Mouse (Mus musculus): ENCODE results near the gene Uba6. TPM values are rescaled to one million over a fixed set of nuclear protein-coding genes. Genes with fewer than 3 reads are reported as not detected.
A peak's percentile ranks its signal among the peaks of the same experiment; 100 is the strongest.

The Uba6 gene
- polyA plus RNA-seq (2015; fragmentation: Nextera tagmentation; extraction: Ambion mirVana): 13.0 and 15.4 TPM in 2 replicates

DNA sequence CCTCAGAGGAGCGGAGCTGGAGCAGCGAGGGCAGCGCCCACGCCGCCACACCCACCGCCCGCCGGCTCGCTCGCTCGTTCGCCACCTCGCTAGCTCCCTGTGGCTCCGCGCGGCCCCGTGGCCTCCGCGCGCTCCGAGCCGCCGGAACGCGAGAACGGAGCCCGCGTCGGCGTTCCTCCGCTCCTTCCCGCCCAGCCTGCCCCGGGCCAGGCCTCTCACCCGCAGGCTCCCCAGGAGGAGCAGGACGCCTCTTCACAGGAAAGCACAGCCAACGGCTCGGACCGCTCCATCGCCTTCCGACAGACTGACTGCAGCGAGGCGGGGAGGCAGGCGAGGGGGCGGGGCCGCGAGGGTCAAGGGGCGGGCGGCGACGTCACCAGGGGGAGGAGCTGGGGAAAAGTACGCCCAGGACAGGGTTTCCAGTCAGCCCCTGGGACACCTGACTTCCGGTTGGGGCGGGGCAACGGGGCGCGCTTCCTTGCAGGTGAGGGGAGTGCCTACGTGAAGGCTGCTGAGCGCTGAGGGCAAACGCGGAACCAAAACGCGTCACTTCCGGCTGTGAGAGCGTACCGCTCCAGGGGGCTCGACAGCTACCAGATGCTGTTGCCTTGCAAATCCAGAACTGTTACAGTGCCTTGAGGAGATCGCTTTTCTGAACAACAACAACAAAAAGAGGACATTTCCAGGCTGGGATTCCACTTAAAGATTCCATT, at the start of gene Uba6:
Gene Uba6, minus strand, starts transcription at position 355 of the 713 bp plus-strand sequence.
- Histone ChIP-seq H3K4me2 (peak within 1 kb of the TSS; percentile 78), H3K9ac (peak within 1 kb of the TSS; percentile 85), H3K27ac (peak within 1 kb of the TSS; percentile 97), H3K4me3 (peak within 1 kb of the TSS; percentile 83), H3K27me3 (no peaks in the 10 kb centered on the region), H3K9me3 (no peaks in the 10 kb centered on the region), H3K4me1 (no peaks in the 10 kb centered on the region; the same call in 1 of the 2 replicates), H3K36me3 (peaks cover 10% of the 10 kb centered on the region)
- peak; percentile 99 for ATAC-seq (ENCODE audit: insufficient number of reproducible peaks, insufficient read depth, low FRiP score, low TSS enrichment, low read depth)
- WGBS: under 1% methylated on average over 67 of the region's 67 CpGs

DNA sequence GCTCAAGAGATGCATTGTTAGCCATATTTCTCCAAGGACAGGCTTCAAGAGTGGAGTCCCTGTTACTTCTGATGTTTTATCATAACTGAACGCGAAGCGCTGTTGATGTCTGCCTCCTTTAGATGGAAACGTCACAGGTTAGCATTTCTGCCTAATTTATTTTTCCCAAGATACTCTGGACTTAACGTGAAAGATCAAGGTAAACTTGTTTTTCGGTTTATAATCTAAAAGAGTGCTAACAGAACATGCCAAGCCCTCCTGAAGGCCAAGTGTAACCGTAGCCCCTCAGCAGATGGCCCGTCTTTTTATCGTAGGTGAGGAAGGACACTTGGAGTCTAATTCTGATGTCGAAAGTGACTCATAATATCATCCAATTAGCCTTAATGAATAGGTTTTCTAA, 25.2 kb upstream of the Uba6 start, which contains the start of gene Gnrhr:
Gene Gnrhr, minus strand, starts transcription at position 101 of the 400 bp plus-strand sequence.
- no peaks in the 10 kb centered on the region for H3K9me3 ChIP-seq
- WGBS: 89% methylated on average over 10 of the region's 10 CpGs
- ATAC-seq (ENCODE audit: insufficient number of reproducible peaks, insufficient read depth, low FRiP score, low TSS enrichment, low read depth): no peak
- no peaks in the 10 kb centered on the region for H3K4me1 ChIP-seq
- no peak within 1 kb of the TSS for H3K27ac ChIP-seq
- H3K27me3 ChIP-seq: no peaks in the 10 kb centered on the region
- no peak within 1 kb of the TSS for H3K4me2 ChIP-seq
- no peaks in the 10 kb centered on the region for H3K36me3 ChIP-seq
- H3K4me3 ChIP-seq: no peak within 1 kb of the TSS
- H3K9ac ChIP-seq: no peak within 1 kb of the TSS

DNA sequence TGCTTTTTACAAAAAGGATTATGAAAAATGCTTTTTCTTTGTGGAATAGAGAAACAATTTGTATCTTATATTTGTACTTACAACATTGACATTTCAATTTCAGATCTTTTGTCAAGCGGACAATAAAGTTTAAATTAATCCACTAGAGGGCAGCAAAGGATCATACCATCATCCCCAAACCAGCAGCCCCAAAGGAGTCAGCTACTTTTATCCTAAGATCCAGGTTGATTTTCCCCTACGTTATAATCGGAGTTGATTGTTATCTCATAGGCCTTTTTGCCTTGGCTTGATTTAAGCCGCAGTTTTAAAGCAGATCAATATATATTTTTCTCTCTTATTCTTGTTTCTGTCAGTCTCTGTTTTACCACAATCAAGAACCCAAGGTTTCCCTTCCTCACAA, 18.8 kb upstream of the Uba6 start:
- H3K27ac ChIP-seq: no peak overlapping the region
- WGBS: 10% methylated on average over 4 of the region's 4 CpGs
- no peaks in the 10 kb centered on the region for H3K27me3 ChIP-seq
- H3K4me2 ChIP-seq: no peak overlapping the region
- H3K4me3 ChIP-seq: no peak overlapping the region
- no peak for ATAC-seq (ENCODE audit: insufficient number of reproducible peaks, insufficient read depth, low FRiP score, low TSS enrichment, low read depth)
- no peak overlapping the region for H3K9ac ChIP-seq
- no peaks in the 10 kb centered on the region for H3K36me3 ChIP-seq
- H3K4me1 ChIP-seq: no peaks in the 10 kb centered on the region
- no peaks in the 10 kb centered on the region for H3K9me3 ChIP-seq

DNA sequence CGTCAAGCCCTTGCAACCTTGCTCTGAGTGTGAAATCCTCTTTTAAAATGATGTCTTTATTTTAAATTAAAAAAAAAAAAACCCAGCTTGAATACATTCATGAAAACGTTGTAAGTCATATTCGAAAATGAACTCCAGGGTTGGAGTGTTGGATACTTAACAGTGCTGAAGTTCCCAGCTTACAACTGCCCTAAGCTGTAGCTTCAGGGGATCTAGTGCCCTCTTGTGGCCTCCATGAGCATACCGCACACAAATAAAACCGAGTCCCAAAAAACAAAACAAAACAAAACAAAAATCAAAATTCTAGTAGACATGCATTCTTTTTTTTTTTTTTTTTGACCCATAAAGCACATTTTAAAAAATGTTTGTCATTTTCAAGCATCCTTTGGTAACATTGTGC, 18.2 kb upstream of the Uba6 start:
- WGBS: 22% methylated on average over 5 of the region's 5 CpGs

DNA sequence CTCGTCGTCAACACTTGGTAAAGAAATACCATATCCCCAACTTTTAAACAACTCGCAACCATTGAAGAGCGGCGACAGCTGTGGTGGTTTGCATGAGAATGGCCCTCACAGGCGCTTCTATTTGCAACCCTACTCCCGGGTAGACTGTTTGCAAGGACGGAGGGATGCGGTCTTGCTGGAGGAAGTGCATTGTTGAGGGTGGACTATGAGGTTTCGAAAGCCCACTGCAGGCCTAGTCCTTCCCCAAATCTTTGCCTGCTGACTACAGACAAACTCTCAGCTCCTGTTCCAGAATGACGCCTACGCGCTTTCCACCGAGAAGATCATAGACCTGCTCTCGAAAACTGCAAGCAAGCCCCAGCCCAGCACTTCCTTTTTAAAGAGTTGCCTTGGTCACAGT, 17.7 kb upstream of the Uba6 start:
- 42% methylated on average over 15 of the region's 15 CpGs for WGBS
- no peak for ATAC-seq (ENCODE audit: insufficient number of reproducible peaks, insufficient read depth, low FRiP score, low TSS enrichment, low read depth)
- H3K27ac ChIP-seq: no peak overlapping the region
- H3K27me3 ChIP-seq: no peaks in the 10 kb centered on the region
- H3K9me3 ChIP-seq: no peaks in the 10 kb centered on the region
- no peaks in the 10 kb centered on the region for H3K36me3 ChIP-seq
- H3K4me1 ChIP-seq: no peaks in the 10 kb centered on the region
- H3K9ac ChIP-seq: no peak overlapping the region
- no peak overlapping the region for H3K4me3 ChIP-seq
- no peak overlapping the region for H3K4me2 ChIP-seq

More for the DNA sequence above, 18.2 kb upstream of the Uba6 start:
- Histone ChIP-seq H3K27ac (no peak overlapping the region), H3K9me3 (no peaks in the 10 kb centered on the region), H3K4me2 (no peak overlapping the region), H3K4me1 (no peaks in the 10 kb centered on the region), H3K27me3 (no peaks in the 10 kb centered on the region), H3K4me3 (no peak overlapping the region), H3K9ac (no peak overlapping the region), H3K36me3 (no peaks in the 10 kb centered on the region)
- ATAC-seq (ENCODE audit: insufficient number of reproducible peaks, insufficient read depth, low FRiP score, low TSS enrichment, low read depth): no peak

DNA sequence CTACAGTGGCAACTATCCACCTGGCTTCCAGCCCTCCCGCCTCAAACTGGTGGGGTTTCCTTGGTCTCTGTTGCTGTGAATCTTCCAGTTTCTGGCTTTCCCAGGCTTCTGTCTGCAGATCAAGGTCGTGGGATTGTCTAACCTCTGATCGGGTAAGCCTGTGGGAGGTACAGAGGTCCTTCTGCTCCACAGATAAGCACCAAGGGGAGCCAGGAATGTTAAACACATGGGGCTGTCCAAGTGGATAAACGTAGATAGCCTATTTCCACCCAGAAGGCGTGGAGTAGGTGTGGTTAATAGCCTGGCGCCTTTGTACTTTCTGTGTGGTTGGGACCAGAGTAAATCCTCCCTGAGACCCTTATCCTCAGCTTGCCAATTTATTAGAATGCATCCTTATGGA, 14.8 kb upstream of the Uba6 start:
- no peaks in the 10 kb centered on the region for H3K36me3 ChIP-seq
- no peaks in the 10 kb centered on the region for H3K4me1 ChIP-seq
- 80% methylated on average over 6 of the region's 6 CpGs for WGBS
- ATAC-seq (ENCODE audit: insufficient number of reproducible peaks, insufficient read depth, low FRiP score, low TSS enrichment, low read depth): no peak
- no peak overlapping the region for H3K4me2 ChIP-seq
- no peak overlapping the region for H3K9ac ChIP-seq
- H3K27ac ChIP-seq: no peak overlapping the region
- no peaks in the 10 kb centered on the region for H3K9me3 ChIP-seq
- no peak overlapping the region for H3K4me3 ChIP-seq
- H3K27me3 ChIP-seq: no peaks in the 10 kb centered on the region

DNA sequence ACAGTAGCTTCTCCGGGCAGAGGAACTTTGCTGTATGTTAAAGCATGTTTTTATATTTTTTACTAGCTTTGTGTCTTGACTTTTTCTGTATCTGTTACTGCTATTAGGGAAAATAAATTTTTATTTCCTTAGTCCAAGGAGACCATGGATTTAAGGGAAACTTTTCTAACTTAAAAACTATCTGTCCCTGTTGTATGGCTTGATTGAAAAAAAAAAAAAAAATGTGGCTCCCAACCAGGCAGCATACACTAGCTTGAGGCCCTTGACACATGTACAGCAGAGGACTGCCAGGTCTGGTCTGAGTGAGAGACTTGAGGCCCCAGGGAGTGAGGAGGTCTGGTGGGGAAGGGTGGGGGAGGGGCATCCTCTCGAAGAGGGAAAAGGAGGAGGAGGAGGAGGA, 1.2 kb upstream of the Uba6 start:
- no peaks in the 10 kb centered on the region for H3K27me3 ChIP-seq
- no peaks in the 10 kb centered on the region for H3K9me3 ChIP-seq
- 0 out of 2 replicates have a peak, but pooled peaks cover 3% of the 10 kb centered on the region for H3K36me3 ChIP-seq
- no peak overlapping the region for H3K4me3 ChIP-seq
- H3K4me1 ChIP-seq: no peaks in the 10 kb centered on the region; the same call in 1 of the 2 replicates
- H3K9ac ChIP-seq: no peak overlapping the region
- no peak overlapping the region for H3K4me2 ChIP-seq
- no peak overlapping the region for H3K27ac ChIP-seq
- ATAC-seq (ENCODE audit: insufficient number of reproducible peaks, insufficient read depth, low FRiP score, low TSS enrichment, low read depth): no peak
- 47% methylated on average over 2 of the region's 2 CpGs for WGBS

DNA sequence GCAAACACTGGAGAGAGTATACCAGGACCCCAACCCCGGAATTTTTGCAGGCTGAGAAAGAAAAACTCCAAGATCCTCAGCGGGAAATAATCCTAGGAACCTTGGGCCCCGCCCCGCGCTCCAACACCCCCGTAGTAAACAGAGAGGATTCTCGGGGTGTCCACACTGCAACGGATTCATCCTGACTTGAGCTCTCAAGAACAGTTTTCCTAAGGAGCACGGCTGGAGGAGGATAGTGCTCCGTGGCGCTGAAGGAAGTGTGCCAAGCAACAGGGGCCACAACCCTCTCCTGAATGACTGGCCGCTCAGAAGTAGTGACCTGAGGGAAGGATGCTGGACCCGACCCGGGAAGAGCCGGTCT, 535 bp downstream of the Uba6 start:
- Histone ChIP-seq H3K4me1 (no peaks in the 10 kb centered on the region; the same call in 1 of the 2 replicates), H3K27me3 (no peaks in the 10 kb centered on the region), H3K9ac (peak overlapping the region; percentile 85), H3K4me2 (peak overlapping the region; percentile 78), H3K27ac (peak overlapping the region; percentile 97), H3K4me3 (peak overlapping the region; percentile 83), H3K9me3 (no peaks in the 10 kb centered on the region), H3K36me3 (peaks cover 10% of the 10 kb centered on the region)
- no peak; the same call in 1 of the 2 replicates for ATAC-seq (ENCODE audit: insufficient number of reproducible peaks, insufficient read depth, low FRiP score, low TSS enrichment, low read depth)
- 0% methylated on average over 15 of the region's 15 CpGs for WGBS

DNA sequence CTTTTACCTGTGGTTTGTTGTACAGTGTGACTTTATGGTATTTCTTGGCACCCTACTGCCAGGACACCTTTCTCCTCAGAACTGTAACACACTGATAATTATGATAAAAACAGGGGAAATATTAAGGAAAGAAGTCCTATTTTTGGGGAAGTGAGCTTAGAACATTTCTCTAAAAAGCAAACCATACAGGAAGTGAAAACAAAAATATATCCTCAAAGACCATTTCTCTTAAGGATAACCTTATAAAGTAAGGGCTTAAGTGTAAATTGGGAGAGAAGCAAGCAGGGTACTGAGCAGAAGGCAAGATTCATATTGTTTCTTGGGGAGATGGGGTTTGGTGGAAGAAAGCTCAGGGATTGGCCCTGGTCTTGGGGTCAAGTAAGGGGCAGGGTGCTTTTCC, 42.8 kb downstream of the Uba6 start:
- peaks cover 35% of the 10 kb centered on the region for H3K36me3 ChIP-seq
- H3K4me3 ChIP-seq: no peak overlapping the region

DNA sequence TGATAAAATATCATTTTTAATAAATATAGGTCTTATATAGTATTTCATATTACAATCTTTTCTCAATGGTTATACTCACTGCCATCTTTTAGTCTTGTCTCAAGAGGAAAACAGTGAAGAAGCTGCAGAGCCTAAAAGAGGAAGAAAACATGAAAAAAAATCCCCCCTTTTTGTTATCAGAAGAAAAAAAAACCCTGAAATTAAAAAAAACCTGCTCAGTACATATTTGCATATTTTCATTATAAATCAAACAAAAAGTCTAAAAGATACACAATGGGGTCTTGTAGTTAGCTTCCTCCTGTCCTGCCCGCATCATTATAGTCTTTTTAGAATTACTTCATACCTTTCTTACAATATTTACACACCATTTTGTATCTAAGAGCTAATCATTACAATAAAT, 43.9 kb downstream of the Uba6 start:
- H3K4me1 ChIP-seq: no peaks in the 10 kb centered on the region
- no peak for ATAC-seq (ENCODE audit: insufficient number of reproducible peaks, insufficient read depth, low FRiP score, low TSS enrichment, low read depth)
- no peaks in the 10 kb centered on the region for H3K9me3 ChIP-seq
- H3K36me3 ChIP-seq: peaks cover 36% of the 10 kb centered on the region
- no peaks in the 10 kb centered on the region for H3K27me3 ChIP-seq
- H3K27ac ChIP-seq: no peak overlapping the region
- H3K4me2 ChIP-seq: no peak overlapping the region
- H3K4me3 ChIP-seq: no peak overlapping the region
- WGBS: 98% methylated on average over 1 of the region's 1 CpGs
- no peak overlapping the region for H3K9ac ChIP-seq

More for the DNA sequence above, 42.8 kb downstream of the Uba6 start:
- Histone ChIP-seq H3K9ac (no peak overlapping the region), H3K27ac (no peak overlapping the region), H3K27me3 (no peaks in the 10 kb centered on the region), H3K4me2 (no peak overlapping the region), H3K9me3 (no peaks in the 10 kb centered on the region), H3K4me1 (no peaks in the 10 kb centered on the region)
- ATAC-seq (ENCODE audit: insufficient number of reproducible peaks, insufficient read depth, low FRiP score, low TSS enrichment, low read depth): no peak

DNA sequence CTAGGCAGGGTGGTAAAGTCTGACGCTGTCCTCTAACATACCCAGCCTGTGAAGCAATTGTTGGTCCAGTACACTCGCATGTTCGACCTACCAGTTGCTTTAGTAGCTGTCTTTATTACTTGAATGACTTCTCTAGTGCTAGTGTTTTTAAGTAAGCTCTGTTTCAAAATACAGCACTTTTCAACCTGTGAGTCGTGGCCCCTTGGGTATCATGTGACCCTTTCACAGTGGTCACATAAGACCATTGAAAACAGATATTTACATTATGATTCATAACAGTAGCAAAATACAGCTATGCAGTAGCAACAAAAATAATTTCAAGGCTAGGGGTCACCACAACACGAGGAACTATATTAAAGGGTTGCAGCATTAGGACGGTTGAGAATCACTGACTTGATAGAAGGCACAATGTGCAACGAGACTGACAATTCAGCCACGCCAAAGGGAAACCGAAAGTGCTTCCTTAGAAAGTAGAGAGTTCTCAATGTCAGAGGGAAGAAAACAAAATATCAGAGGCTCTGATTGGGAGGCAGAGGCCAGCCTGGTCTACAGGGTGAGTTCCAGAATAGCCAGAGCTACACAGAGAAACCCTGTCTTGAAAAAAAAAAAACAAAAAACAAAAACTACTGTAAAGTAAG, 54.0 kb downstream of the Uba6 start:
- H3K27ac ChIP-seq: no peak overlapping the region
- H3K4me1 ChIP-seq: no peaks in the 10 kb centered on the region
- H3K9ac ChIP-seq: no peak overlapping the region
- ATAC-seq (ENCODE audit: insufficient number of reproducible peaks, insufficient read depth, low FRiP score, low TSS enrichment, low read depth): no peak
- 88% methylated on average over 9 of the region's 9 CpGs for WGBS
- peaks cover 26% of the 10 kb centered on the region for H3K36me3 ChIP-seq
- no peaks in the 10 kb centered on the region for H3K9me3 ChIP-seq
- no peak overlapping the region for H3K4me3 ChIP-seq
- H3K4me2 ChIP-seq: no peak overlapping the region
- no peaks in the 10 kb centered on the region for H3K27me3 ChIP-seq

DNA sequence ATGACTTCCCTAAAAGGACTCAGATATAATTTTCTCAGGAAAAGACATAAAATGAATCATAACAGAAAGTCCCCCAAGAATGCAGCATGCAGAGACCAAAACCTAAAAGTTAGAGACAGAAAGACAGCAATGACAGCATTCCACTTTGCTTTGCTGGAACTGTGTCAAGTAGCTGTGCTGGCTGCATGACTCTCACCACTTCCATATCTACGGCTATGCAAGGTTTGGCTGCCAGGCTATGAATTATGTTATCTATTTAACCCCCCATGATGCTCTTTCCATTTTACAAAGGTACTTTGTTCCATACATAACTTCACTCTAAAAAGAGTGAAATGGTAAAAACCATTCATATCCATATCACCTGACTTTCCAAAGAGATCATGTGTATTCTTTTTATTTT, 58.6 kb downstream of the Uba6 start:
- peaks cover 30% of the 10 kb centered on the region for H3K36me3 ChIP-seq
- ATAC-seq (ENCODE audit: insufficient number of reproducible peaks, insufficient read depth, low FRiP score, low TSS enrichment, low read depth): no peak
- no peaks in the 10 kb centered on the region for H3K4me1 ChIP-seq
- WGBS: 93% methylated on average over 1 of the region's 1 CpGs
- H3K27ac ChIP-seq: no peak overlapping the region
- no peak overlapping the region for H3K4me3 ChIP-seq
- no peak overlapping the region for H3K4me2 ChIP-seq
- no peaks in the 10 kb centered on the region for H3K27me3 ChIP-seq
- no peaks in the 10 kb centered on the region for H3K9me3 ChIP-seq
- H3K9ac ChIP-seq: no peak overlapping the region
